Mouse (Mus musculus): ENCODE results near the gene Gm9887.
A peak's percentile ranks its signal among the peaks of the same experiment; 100 is the strongest.

The Gm9887 gene

GRCm38 (mm10) chr12:69357300-69357646, 15.0 kb downstream of the Gm9887 start:
- DNase-seq (ENCODE audit: low spot score): no peak

GRCm38 (mm10) chr12:69356546-69357299, 15.5 kb downstream of the Gm9887 start, which contains the start of gene Nemf:
TSS of gene Nemf (minus strand) at chr12:69357165.
- peak; percentile 80 for DNase-seq (ENCODE audit: low spot score)

GRCm38 (mm10) chr12:69351685-69352084, 20.6 kb downstream of the Gm9887 start:
- no peak for DNase-seq (ENCODE audit: low spot score)

- DNase-seq (ENCODE audit: low spot score): no peak
Measured at GRCm38 (mm10) chr12:69349928-69350327, 22.3 kb downstream of the Gm9887 start.

GRCm38 (mm10) chr12:69333547-69333946, 38.7 kb downstream of the Gm9887 start:
- DNase-seq (ENCODE audit: low spot score): no peak

GRCm38 (mm10) chr12:69332147-69332546, 40.1 kb downstream of the Gm9887 start:
- no peak for DNase-seq (ENCODE audit: low spot score)

GRCm38 (mm10) chr12:69331187-69331586, 41.1 kb downstream of the Gm9887 start:
- DNase-seq (ENCODE audit: low spot score): no peak
